Mouse (Mus musculus): ENCODE data around the gene Sema5a. TPM values are rescaled to one million over a fixed set of nuclear protein-coding genes. Genes with fewer than 3 reads are reported as not detected.

The Sema5a gene
- polyA plus RNA-seq, 1 experiment: not detected

DNA sequence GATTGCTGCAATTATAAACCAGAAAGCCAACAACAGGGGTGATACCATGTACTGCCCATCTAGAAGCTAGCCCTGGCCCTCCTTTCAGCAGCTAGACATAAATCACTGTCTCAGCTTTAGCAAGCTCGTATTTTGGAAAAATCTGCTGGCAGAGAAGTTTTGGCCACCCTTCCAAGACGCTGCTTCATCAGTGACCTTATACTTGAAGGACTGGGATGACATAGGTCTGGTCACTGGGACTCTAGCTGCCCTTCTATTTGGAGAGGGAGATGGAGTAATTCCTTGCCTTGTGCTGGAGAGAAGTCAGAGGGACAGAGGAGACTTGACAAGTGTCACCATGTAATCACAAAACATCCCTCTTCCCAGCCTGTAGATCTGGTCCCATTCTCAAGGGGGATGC is 40.1 kb downstream of the Sema5a start:
- no peak overlapping the region for H3K4me3 ChIP-seq (replicated peaks)
- H3K4me1 ChIP-seq (ENCODE audit: control insufficient read depth): no peaks in the 10 kb centered on the region
- TF ChIP-seq TAL1 (IDR thresholded peaks at IDR 0.05; ENCODE audit: low read length) (no peak), GATA1 (IDR thresholded peaks at IDR 0.05; ENCODE audit: low read length) (no peak)
- H3K36me3 ChIP-seq (ENCODE audit: control insufficient read depth): no peaks in the 10 kb centered on the region
- no peaks in the 10 kb centered on the region for H3K27me3 ChIP-seq (ENCODE audit: control insufficient read depth)
- H3K9me3 ChIP-seq (ENCODE audit: control insufficient read depth, low read length): no peaks in the 10 kb centered on the region

DNA sequence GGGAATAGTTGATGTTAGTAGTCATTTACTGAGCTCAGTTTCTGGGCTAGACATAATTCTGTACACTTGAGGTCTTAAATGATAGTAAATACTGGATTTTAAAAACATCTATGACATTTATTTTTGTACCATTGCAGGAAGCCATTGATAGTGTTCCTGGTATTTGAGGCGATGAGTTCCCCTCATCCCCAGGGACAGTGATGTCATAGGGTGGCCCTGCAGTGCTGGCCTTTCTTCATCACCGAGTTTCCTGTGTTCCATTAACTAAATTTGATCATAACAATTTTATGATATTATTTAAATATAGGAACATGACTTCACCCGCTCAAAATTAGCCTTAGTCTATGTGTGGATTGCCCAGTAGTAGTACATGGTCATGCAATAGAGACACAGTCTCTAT is 41.7 kb downstream of the Sema5a start:
- H3K4me3 ChIP-seq (replicated peaks): no peak overlapping the region
- no peaks in the 10 kb centered on the region for H3K27me3 ChIP-seq (ENCODE audit: control insufficient read depth)
- H3K9me3 ChIP-seq (ENCODE audit: control insufficient read depth, low read length): no peaks in the 10 kb centered on the region
- H3K36me3 ChIP-seq (ENCODE audit: control insufficient read depth): no peaks in the 10 kb centered on the region
- H3K4me1 ChIP-seq (ENCODE audit: control insufficient read depth): no peaks in the 10 kb centered on the region
- TF ChIP-seq GATA1 (IDR thresholded peaks at IDR 0.05; ENCODE audit: low read length): no peak
- no peak for TF ChIP-seq TAL1 (IDR thresholded peaks at IDR 0.05; ENCODE audit: low read length)

DNA sequence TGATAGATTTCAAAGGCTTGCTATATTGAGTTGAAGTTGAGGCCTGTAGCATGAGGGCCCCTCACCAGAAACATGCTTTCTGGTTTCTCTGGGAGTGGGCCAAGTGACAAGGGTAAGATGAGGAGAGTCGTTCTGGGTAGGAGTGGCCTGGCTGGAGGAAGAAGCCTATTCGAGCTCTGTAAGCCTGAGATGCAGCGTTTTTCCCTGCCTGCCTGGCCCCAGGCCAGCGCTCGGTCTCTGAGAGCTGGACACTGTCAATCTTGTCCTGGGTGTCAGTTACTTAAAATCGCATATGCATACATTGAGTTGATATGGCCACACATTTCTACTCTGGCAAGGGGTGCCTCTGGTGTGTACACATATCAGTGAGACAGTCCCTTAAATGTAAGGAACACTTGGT is 43.9 kb downstream of the Sema5a start:
- no peak for TF ChIP-seq TAL1 (IDR thresholded peaks at IDR 0.05; ENCODE audit: low read length)
- TF ChIP-seq GATA1 (IDR thresholded peaks at IDR 0.05; ENCODE audit: low read length): no peak

DNA sequence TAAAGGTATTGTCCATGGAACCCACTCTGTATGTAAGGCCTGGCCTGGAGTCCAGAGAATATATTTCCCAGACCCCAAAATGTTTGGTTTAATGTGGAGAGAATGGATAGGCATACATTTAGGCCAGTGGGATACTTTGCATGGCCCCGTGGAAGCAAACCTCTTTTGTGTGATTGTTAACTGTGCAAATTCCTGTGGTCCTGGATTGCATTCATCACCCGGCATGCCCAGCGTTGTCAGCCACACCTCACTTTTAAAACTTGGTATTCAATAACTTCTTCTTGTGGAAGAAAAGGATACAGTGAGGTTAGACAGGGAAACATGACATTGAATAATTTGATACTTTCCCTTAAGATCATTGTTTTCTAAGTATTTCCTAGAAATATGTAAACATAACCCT is 46.4 kb downstream of the Sema5a start:
- H3K4me1 ChIP-seq (ENCODE audit: control insufficient read depth): no peaks in the 10 kb centered on the region
- H3K4me3 ChIP-seq (replicated peaks): no peak overlapping the region
- no peaks in the 10 kb centered on the region for H3K9me3 ChIP-seq (ENCODE audit: control insufficient read depth, low read length)
- H3K36me3 ChIP-seq (ENCODE audit: control insufficient read depth): no peaks in the 10 kb centered on the region
- no peak for TF ChIP-seq TAL1 (IDR thresholded peaks at IDR 0.05; ENCODE audit: low read length)
- no peak for TF ChIP-seq GATA1 (IDR thresholded peaks at IDR 0.05; ENCODE audit: low read length)
- H3K27me3 ChIP-seq (ENCODE audit: control insufficient read depth): no peaks in the 10 kb centered on the region

More for the DNA sequence above, 43.9 kb downstream of the Sema5a start:
- Histone ChIP-seq H3K36me3 (ENCODE audit: control insufficient read depth) (no peaks in the 10 kb centered on the region), H3K4me1 (ENCODE audit: control insufficient read depth) (no peaks in the 10 kb centered on the region), H3K27me3 (ENCODE audit: control insufficient read depth) (no peaks in the 10 kb centered on the region), H3K9me3 (ENCODE audit: control insufficient read depth, low read length) (no peaks in the 10 kb centered on the region), H3K4me3 (replicated peaks) (no peak overlapping the region)

DNA sequence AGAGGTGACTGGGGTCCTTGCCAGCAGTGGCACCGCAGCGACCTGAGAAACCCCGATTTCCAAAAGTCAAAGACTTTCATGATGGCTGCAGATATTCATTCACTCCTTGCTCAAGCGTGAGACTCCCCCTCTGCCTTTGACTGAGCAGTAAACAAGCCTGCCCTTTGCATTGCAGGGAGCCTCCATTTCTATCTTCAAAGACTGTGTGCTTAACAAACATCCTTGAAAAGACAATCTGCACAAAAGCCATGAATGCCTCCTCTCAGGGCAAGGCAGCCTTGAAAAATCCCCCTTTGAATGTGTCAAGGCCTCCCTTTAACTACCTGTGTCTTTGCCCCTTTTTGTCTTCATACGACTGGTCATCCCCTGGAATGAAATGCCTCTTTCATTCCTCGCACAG is 51.9 kb downstream of the Sema5a start:
- no peak overlapping the region for H3K4me3 ChIP-seq (replicated peaks)
- H3K36me3 ChIP-seq (ENCODE audit: control insufficient read depth): no peaks in the 10 kb centered on the region
- H3K4me1 ChIP-seq (ENCODE audit: control insufficient read depth): no peaks in the 10 kb centered on the region
- H3K9me3 ChIP-seq (ENCODE audit: control insufficient read depth, low read length): no peaks in the 10 kb centered on the region
- no peaks in the 10 kb centered on the region for H3K27me3 ChIP-seq (ENCODE audit: control insufficient read depth)
- TF ChIP-seq GATA1 (IDR thresholded peaks at IDR 0.05; ENCODE audit: low read length) (no peak), TAL1 (IDR thresholded peaks at IDR 0.05; ENCODE audit: low read length) (no peak)

DNA sequence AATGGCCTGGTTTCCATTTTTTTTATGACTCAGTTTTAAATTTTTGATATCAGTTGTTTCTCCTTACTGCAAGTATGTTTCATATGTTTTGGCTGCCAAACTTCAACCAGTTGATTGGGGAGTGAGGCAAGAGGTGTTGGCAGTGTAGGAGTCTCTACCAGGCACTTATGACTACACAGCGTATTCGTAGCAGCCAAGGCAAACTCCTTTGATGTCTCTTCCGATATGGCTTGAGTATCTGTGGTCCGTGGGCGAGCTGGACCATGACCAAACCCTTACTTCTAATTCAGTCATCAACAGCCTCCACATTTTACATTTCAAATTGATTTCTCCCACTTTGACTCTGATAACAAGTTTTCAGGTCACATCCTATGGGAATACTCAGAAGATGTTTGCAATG is 52.7 kb downstream of the Sema5a start:
- H3K27me3 ChIP-seq (ENCODE audit: control insufficient read depth): no peaks in the 10 kb centered on the region
- no peaks in the 10 kb centered on the region for H3K4me1 ChIP-seq (ENCODE audit: control insufficient read depth)
- H3K9me3 ChIP-seq (ENCODE audit: control insufficient read depth, low read length): no peaks in the 10 kb centered on the region
- TF ChIP-seq GATA1 (IDR thresholded peaks at IDR 0.05; ENCODE audit: low read length) (no peak), TAL1 (IDR thresholded peaks at IDR 0.05; ENCODE audit: low read length) (no peak)
- no peak overlapping the region for H3K4me3 ChIP-seq (replicated peaks)
- H3K36me3 ChIP-seq (ENCODE audit: control insufficient read depth): no peaks in the 10 kb centered on the region

DNA sequence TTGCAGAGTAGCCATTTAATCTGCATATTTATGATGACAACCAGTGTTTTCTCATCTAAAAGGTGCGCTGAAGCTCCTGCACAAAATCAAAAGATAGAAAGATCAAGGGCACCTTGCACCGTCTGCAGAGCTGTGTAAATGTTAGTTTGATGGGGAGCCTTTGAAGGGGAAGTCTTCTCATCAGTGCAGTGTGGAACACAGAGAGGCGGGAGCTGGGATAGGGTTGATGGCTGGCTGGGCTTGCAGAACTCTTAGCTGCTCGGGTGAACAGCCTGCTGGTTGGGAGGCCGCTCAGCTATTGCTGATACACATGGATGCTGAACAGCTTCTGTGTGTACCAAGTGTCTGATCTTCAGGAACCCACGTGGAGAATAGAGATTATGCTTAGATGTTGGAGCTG is 53.9 kb downstream of the Sema5a start:
- Histone ChIP-seq H3K4me1 (ENCODE audit: control insufficient read depth) (no peaks in the 10 kb centered on the region), H3K4me3 (replicated peaks) (no peak overlapping the region), H3K36me3 (ENCODE audit: control insufficient read depth) (no peaks in the 10 kb centered on the region), H3K9me3 (ENCODE audit: control insufficient read depth, low read length) (no peaks in the 10 kb centered on the region), H3K27me3 (ENCODE audit: control insufficient read depth) (no peaks in the 10 kb centered on the region)
- TF ChIP-seq GATA1 (IDR thresholded peaks at IDR 0.05; ENCODE audit: low read length) (no peak), TAL1 (IDR thresholded peaks at IDR 0.05; ENCODE audit: low read length) (no peak)

DNA sequence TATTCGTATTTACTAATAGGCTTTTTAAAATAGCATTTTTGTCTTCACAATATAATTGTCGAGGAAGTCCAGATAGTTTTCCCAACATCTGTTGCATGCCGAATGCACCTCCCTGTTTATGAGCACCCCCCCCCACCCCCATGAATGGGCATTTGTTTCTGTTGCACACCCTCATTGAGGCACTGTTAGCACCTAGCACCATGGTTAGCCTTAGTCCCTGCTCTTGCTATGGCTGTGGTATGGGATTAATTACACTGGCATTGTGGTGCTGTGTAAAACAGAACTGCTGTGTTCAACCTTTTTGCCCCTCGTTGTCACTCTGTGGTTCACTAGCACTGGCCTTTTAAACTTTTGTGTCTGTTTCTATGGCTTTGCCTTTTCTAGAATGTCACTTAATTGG is 56.4 kb downstream of the Sema5a start:
- TF ChIP-seq TAL1 (IDR thresholded peaks at IDR 0.05; ENCODE audit: low read length): no peak
- no peak for TF ChIP-seq GATA1 (IDR thresholded peaks at IDR 0.05; ENCODE audit: low read length)
- H3K9me3 ChIP-seq (ENCODE audit: control insufficient read depth, low read length): no peaks in the 10 kb centered on the region
- no peaks in the 10 kb centered on the region for H3K27me3 ChIP-seq (ENCODE audit: control insufficient read depth)
- no peaks in the 10 kb centered on the region for H3K36me3 ChIP-seq (ENCODE audit: control insufficient read depth)
- H3K4me1 ChIP-seq (ENCODE audit: control insufficient read depth): no peaks in the 10 kb centered on the region
- no peak overlapping the region for H3K4me3 ChIP-seq (replicated peaks)

DNA sequence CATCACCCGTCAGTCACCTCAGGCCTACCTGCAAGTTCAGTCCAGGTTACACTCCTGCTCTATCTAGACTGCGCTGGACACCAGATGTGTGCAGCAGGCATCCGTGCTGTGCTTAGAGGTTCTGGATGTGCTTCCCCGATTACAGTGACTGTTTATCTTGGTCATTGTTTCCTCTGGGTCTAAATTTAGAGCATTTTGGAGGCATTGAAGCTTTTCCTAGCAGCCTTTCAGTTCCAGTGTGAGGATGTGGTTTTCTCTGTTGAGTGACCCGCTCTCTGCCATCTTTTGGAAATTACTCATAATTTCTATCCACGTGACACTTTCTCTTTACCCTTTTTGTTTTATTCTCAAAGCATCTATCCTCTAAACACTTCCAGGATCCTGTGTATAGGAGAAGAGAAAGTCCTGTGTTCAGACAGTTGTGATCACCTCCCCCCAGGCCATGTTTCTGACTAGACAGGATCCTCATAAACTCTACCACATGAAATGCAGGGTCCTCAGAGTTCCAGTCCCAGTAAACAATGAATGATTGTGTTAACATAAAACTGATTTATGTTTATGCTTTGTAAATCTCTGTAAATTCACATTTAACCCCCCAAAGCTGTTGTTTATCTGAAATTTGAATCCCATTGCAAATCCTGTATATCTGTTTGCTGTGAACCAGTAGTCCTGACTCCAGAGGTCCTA is 62.1 kb downstream of the Sema5a start:
- Histone ChIP-seq H3K4me1 (ENCODE audit: control insufficient read depth) (no peaks in the 10 kb centered on the region), H3K36me3 (ENCODE audit: control insufficient read depth) (no peaks in the 10 kb centered on the region), H3K27me3 (ENCODE audit: control insufficient read depth) (no peaks in the 10 kb centered on the region), H3K9me3 (ENCODE audit: control insufficient read depth, low read length) (no peaks in the 10 kb centered on the region), H3K4me3 (replicated peaks) (no peak overlapping the region)
- TF ChIP-seq TAL1 (IDR thresholded peaks at IDR 0.05; ENCODE audit: low read length): no peak
- no peak for TF ChIP-seq GATA1 (IDR thresholded peaks at IDR 0.05; ENCODE audit: low read length)

DNA sequence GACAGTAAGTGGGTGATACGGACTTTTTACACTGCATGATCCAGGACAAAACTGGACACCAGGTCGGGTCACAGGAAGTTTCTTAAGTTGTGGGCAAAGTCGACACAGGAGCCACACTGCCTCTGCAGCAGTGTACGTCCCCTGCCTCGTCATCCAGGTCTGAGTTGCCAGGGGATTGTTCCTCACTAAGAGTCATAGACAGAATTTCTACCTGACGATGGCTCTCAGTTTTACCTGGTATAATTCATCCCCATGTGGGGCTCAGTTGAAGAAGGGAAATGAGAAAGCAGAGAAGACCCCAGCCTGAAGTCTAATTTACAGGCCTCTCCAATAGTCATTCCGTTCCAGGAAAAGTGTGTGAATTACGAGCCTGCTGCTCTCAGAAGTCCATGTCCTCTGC is 66.2 kb downstream of the Sema5a start:
- no peaks in the 10 kb centered on the region for H3K9me3 ChIP-seq (ENCODE audit: control insufficient read depth, low read length)
- TF ChIP-seq GATA1 (IDR thresholded peaks at IDR 0.05; ENCODE audit: low read length) (no peak), TAL1 (IDR thresholded peaks at IDR 0.05; ENCODE audit: low read length) (no peak)
- no peaks in the 10 kb centered on the region for H3K27me3 ChIP-seq (ENCODE audit: control insufficient read depth)
- no peaks in the 10 kb centered on the region for H3K4me1 ChIP-seq (ENCODE audit: control insufficient read depth)
- no peaks in the 10 kb centered on the region for H3K36me3 ChIP-seq (ENCODE audit: control insufficient read depth)
- no peak overlapping the region for H3K4me3 ChIP-seq (replicated peaks)
